17 mouse cellular contexts compared by ENCODE assay signal in genomic region chr2:29312058-29312457, GRCm38 (mm10).
"Had no signal": no experiment of that assay in that cellular context is flagged by ENCODE, and none has a peak within 500 bp of the region (broad histone marks: within the 10 kb centered on the region; RNA-seq: fewer than 3 reads in every experiment).

No protein-coding gene starts in this region.

- H3K9ac ChIP-seq: liver, embryonic 14.5 days; lung, embryonic 14.5 days; midbrain, embryonic 12.5 days; neural tube, embryonic 13.5 days; neural tube, embryonic 15.5 days had no signal

- DNase-seq: lung, adult 18-20 months; lung, embryonic 14.5 days; lung, postnatal 10 days; lung, postnatal 4 days; midbrain, embryonic 14.5 days; retina, postnatal 1 day; spleen, adult 18-20 months; thymus, adult 2 months; thymus, postnatal 25 days; thymus, postnatal 4 days had no signal

- H3K27ac ChIP-seq: liver, embryonic 14.5 days; midbrain, embryonic 10.5 days; midbrain, embryonic 12.5 days; neural tube, embryonic 13.5 days; neural tube, embryonic 15.5 days had no signal

- H3K9me3 ChIP-seq: midbrain, embryonic 10.5 days; midbrain, embryonic 12.5 days; neural tube, embryonic 13.5 days; neural tube, embryonic 15.5 days had no signal

- ATAC-seq: midbrain, embryonic 16.5 days had no signal

- H3K36me3 ChIP-seq: midbrain, embryonic 10.5 days; midbrain, embryonic 12.5 days; neural tube, embryonic 13.5 days; neural tube, embryonic 15.5 days had no signal

- H3K4me3 ChIP-seq: midbrain, embryonic 10.5 days; midbrain, embryonic 12.5 days; myocyte; neural tube, embryonic 13.5 days; neural tube, embryonic 15.5 days had no signal

- H3K4me2 ChIP-seq: lung, embryonic 14.5 days; midbrain, embryonic 12.5 days; neural tube, embryonic 13.5 days; neural tube, embryonic 15.5 days had no signal

- H3K4me1 ChIP-seq: midbrain, embryonic 10.5 days; midbrain, embryonic 12.5 days; neural tube, embryonic 13.5 days; neural tube, embryonic 15.5 days had no signal

- H3K27me3 ChIP-seq: neural tube, embryonic 13.5 days; neural tube, embryonic 15.5 days had no signal
